Mouse (Mus musculus) left cerebral cortex, postnatal 36 days (tissue): ENCODE measurements around the gene Gm13128. TPM values are rescaled to one million over a fixed set of nuclear protein-coding genes. Genes with fewer than 3 reads are reported as not detected.
"Not testable (repeated sequence)": the region's sequence is repeated elsewhere in the genome, so short reads cannot be mapped to it uniquely, and the experiment has no call there.

Experiments
- DNase-seq, 2 experiments: peaks; one replicate each; pipeline ENCODE4 v3.0.0; 2021 to 2022; ENCODE audit warnings: low spot score in 2 of 2, mixed read lengths in 1 of 2
- intact Hi-C: fragments of 180-260 bp; cut with DNase I; formaldehyde crosslinking; loops from one replicate; pipeline ENCODE4 v1.15.1; 2025
- total RNA-seq, 2 experiments: library from RNA; stranded (reverse); gene quantifications; 2 replicates each; pipeline ENCODE4 v1.2.3; 2021

Gene Gm13128
- total RNA-seq: not detected

- DNase-seq, intact Hi-C loops: not testable (repeated sequence)
Measured at GRCm38 (mm10) chr4:144329949-144330348, at the start of gene Gm13128. Gene Gm13128, plus strand, starts transcription at chr4:144330249.

GRCm38 (mm10) chr4:144280388-144280787 is 49.7 kb upstream of the Gm13128 start, which contains the start of gene Pramel5:
Gene Pramel5, minus strand, starts transcription at chr4:144280488.
- intact Hi-C loops, DNase-seq: not testable (repeated sequence)

GRCm38 (mm10) chr4:144299414-144299813 is 30.6 kb upstream of the Gm13128 start:
- DNase-seq, intact Hi-C loops: not testable (repeated sequence)

- DNase-seq, intact Hi-C loops: not testable (repeated sequence)
Measured at GRCm38 (mm10) chr4:144312666-144313460, 17.2 kb upstream of the Gm13128 start.

- DNase-seq, intact Hi-C loops: not testable (repeated sequence)
Measured at GRCm38 (mm10) chr4:144335856-144336255, 5.8 kb downstream of the Gm13128 start.

GRCm38 (mm10) chr4:144357642-144358041 is 27.6 kb downstream of the Gm13128 start, which contains the start of gene Gm13119:
Gene Gm13119, plus strand, starts transcription at chr4:144357942.
- intact Hi-C loops, DNase-seq: not testable (repeated sequence)

GRCm38 (mm10) chr4:144377911-144378310 is 47.9 kb downstream of the Gm13128 start, which contains the start of gene Pramef20:
Gene Pramef20, minus strand, starts transcription at chr4:144377933.
- DNase-seq: no peak
- intact Hi-C loops: no loop called here

Other genes with a start within 250 kb of the Gm13128 start
- not detected for gene Gm13102, start 223.8 kb upstream of the Gm13128 start, total RNA-seq
- not detected for gene Oog3, start 167.6 kb upstream of the Gm13128 start, total RNA-seq
- not detected for gene Oog2, start 139.5 kb upstream of the Gm13128 start, total RNA-seq
- gene C87977, start 116.9 kb upstream of the Gm13128 start, total RNA-seq: not detected
- gene Pramel5, start 49.8 kb upstream of the Gm13128 start, total RNA-seq: not detected
- not detected for gene Gm13119, start 27.7 kb downstream of the Gm13128 start, total RNA-seq
- gene Pramef20, start 47.7 kb downstream of the Gm13128 start, total RNA-seq: not detected
- gene Pramef12, start 78.2 kb downstream of the Gm13128 start, total RNA-seq: not detected
- not detected for gene 1700012P22Rik, start 108.5 kb downstream of the Gm13128 start, total RNA-seq
- not detected for gene Gm9944, start 123.1 kb downstream of the Gm13128 start, total RNA-seq
- not detected for gene Aadacl3, start 133.5 kb downstream of the Gm13128 start, total RNA-seq
- not detected for gene 9430007A20Rik, start 189.6 kb downstream of the Gm13128 start, total RNA-seq
- not detected for gene Gm13124, start 234.9 kb downstream of the Gm13128 start, total RNA-seq